Mouse (Mus musculus) macrophage (primary cell): ENCODE data around the gene Uggt2. TPM values are rescaled to one million over a fixed set of nuclear protein-coding genes. Genes with fewer than 3 reads are reported as not detected.

Experiments used
- H3K27ac ChIP-seq: fragments of 350-480 bp; formaldehyde crosslinking; 2 replicates; pipeline ENCODE4 v1.9.0; 2021
- H3K36me3 ChIP-seq: fragments of 350-480 bp; formaldehyde crosslinking; 2 replicates; pipeline ENCODE4 v1.9.0; 2021; ENCODE audit errors: inconsistent target
- H3K4me3 ChIP-seq: fragments of 350-480 bp; formaldehyde crosslinking; 2 replicates; pipeline ENCODE4 v1.9.0; 2021; ENCODE audit errors: inconsistent target
- H3K79me2 ChIP-seq: fragments of 350-480 bp; formaldehyde crosslinking; 2 replicates; pipeline ENCODE4 v1.9.0; 2021; ENCODE audit errors: inconsistent target
- WGBS: methylation state at CpG from one replicate; pipeline ENCODE4 v1.1.7; 2026; ENCODE audit warnings: inconsistent platforms; ENCODE audit not compliant: missing documents; 5-methylcytosine and 5-hydroxymethylcytosine counted together
- polyA plus RNA-seq: library from polyadenylated mRNA; stranded (reverse); fragments of 250-400 nt; gene quantifications from 3 replicates; pipeline ENCODE4 v1.2.4, GENCODE M21; 2018; ENCODE audit warnings: inconsistent platforms

Uggt2 gene
- polyA plus RNA-seq, 1 experiment from 2014 or later, result 1.6 TPM

- 96% methylated on average over 8 of the region's 8 CpGs for WGBS
- no peaks in the 10 kb centered on the region for H3K79me2 ChIP-seq
These were observed 118.3 kb downstream of the Uggt2 start for GRCm38 (mm10) chr14:118980890-118981289.

GRCm38 (mm10) chr14:118980358-118980757 is 118.9 kb downstream of the Uggt2 start:
- Histone ChIP-seq H3K79me2 (no peaks in the 10 kb centered on the region), H3K27ac (no peak overlapping the region), H3K4me3 (no peak overlapping the region), H3K36me3 (peaks cover 52% of the 10 kb centered on the region)
- 88% methylated on average over 5 of the region's 5 CpGs for WGBS

More at GRCm38 (mm10) chr14:118980890-118981289, 118.3 kb downstream of the Uggt2 start:
- Histone ChIP-seq H3K27ac (no peak overlapping the region), H3K36me3 (peaks cover 46% of the 10 kb centered on the region), H3K4me3 (no peak overlapping the region)

- 93% methylated on average over 7 of the region's 7 CpGs for WGBS
- Histone ChIP-seq H3K27ac (no peak overlapping the region), H3K79me2 (no peaks in the 10 kb centered on the region), H3K4me3 (no peak overlapping the region), H3K36me3 (peaks cover 56% of the 10 kb centered on the region)
These were observed 119.5 kb downstream of the Uggt2 start for GRCm38 (mm10) chr14:118979571-118980325.

GRCm38 (mm10) chr14:118977136-118977816 is 122.0 kb downstream of the Uggt2 start:
- WGBS, result 94% methylated on average over 8 of the region's 8 CpGs
- Histone ChIP-seq H3K79me2 (no peaks in the 10 kb centered on the region), H3K36me3 (peaks cover 73% of the 10 kb centered on the region), H3K27ac (no peak overlapping the region), H3K4me3 (no peak overlapping the region)

- peaks cover 90% of the 10 kb centered on the region for H3K36me3 ChIP-seq
- H3K79me2 ChIP-seq, result no peaks in the 10 kb centered on the region
- no peak overlapping the region for H3K27ac ChIP-seq
- 92% methylated on average over 6 of the region's 6 CpGs for WGBS
- no peak overlapping the region for H3K4me3 ChIP-seq
These were observed 127.0 kb downstream of the Uggt2 start for GRCm38 (mm10) chr14:118972268-118972667.

- H3K4me3 ChIP-seq, result no peak overlapping the region
- H3K27ac ChIP-seq, result no peak overlapping the region
- peaks cover 58% of the 10 kb centered on the region for H3K36me3 ChIP-seq
- 98% methylated on average over 7 of the region's 7 CpGs for WGBS
- H3K79me2 ChIP-seq, result no peaks in the 10 kb centered on the region
These were observed 131.6 kb downstream of the Uggt2 start for GRCm38 (mm10) chr14:118967646-118968045.

- Histone ChIP-seq H3K4me3 (no peak overlapping the region), H3K36me3 (peaks cover 56% of the 10 kb centered on the region), H3K27ac (no peak overlapping the region), H3K79me2 (no peaks in the 10 kb centered on the region)
- WGBS, result 98% methylated on average over 4 of the region's 4 CpGs
These were observed 133.8 kb downstream of the Uggt2 start for GRCm38 (mm10) chr14:118965356-118966000.

- 92% methylated on average over 3 of the region's 3 CpGs for WGBS
- Histone ChIP-seq H3K36me3 (peaks cover 64% of the 10 kb centered on the region), H3K79me2 (no peaks in the 10 kb centered on the region; the same call in 1 of the 2 replicates)
These were observed 141.2 kb downstream of the Uggt2 start for GRCm38 (mm10) chr14:118958010-118958409.

GRCm38 (mm10) chr14:118951912-118952583 is 147.2 kb downstream of the Uggt2 start:
- Histone ChIP-seq H3K4me3 (no peak overlapping the region), H3K27ac (no peak overlapping the region), H3K79me2 (peaks cover 57% of the 10 kb centered on the region), H3K36me3 (peaks cover 13% of the 10 kb centered on the region)
- 94% methylated on average over 9 of the region's 9 CpGs for WGBS

More at GRCm38 (mm10) chr14:118958010-118958409, 141.2 kb downstream of the Uggt2 start:
- no peak overlapping the region for H3K4me3 ChIP-seq
- no peak overlapping the region for H3K27ac ChIP-seq

GRCm38 (mm10) chr14:118948841-118949240 is 150.4 kb downstream of the Uggt2 start:
- peaks cover 89% of the 10 kb centered on the region for H3K79me2 ChIP-seq
- H3K36me3 ChIP-seq, result peaks cover 4% of the 10 kb centered on the region; the same call in 1 of the 2 replicates
- no peak overlapping the region for H3K27ac ChIP-seq
- no peak overlapping the region for H3K4me3 ChIP-seq
- WGBS, result 91% methylated on average over 1 of the region's 1 CpGs

- Histone ChIP-seq H3K79me2 (peaks cover 100% of the 10 kb centered on the region), H3K27ac (no peak overlapping the region), H3K4me3 (no peak overlapping the region), H3K36me3 (no peaks in the 10 kb centered on the region)
- 35% methylated on average over 2 of the region's 2 CpGs for WGBS
These were observed 154.5 kb downstream of the Uggt2 start for GRCm38 (mm10) chr14:118944702-118945101.

- H3K27ac ChIP-seq, result no peak overlapping the region
- H3K4me3 ChIP-seq, result no peak overlapping the region
- peaks cover 88% of the 10 kb centered on the region for H3K79me2 ChIP-seq
- WGBS, result 71% methylated on average over 12 of the region's 12 CpGs
- no peaks in the 10 kb centered on the region for H3K36me3 ChIP-seq
These were observed 157.2 kb downstream of the Uggt2 start for GRCm38 (mm10) chr14:118942076-118942475.

GRCm38 (mm10) chr14:118940796-118941495 is 158.3 kb downstream of the Uggt2 start:
- 72% methylated on average over 3 of the region's 4 CpGs for WGBS
- no peak overlapping the region for H3K27ac ChIP-seq
- peaks cover 77% of the 10 kb centered on the region for H3K79me2 ChIP-seq
- no peaks in the 10 kb centered on the region for H3K36me3 ChIP-seq
- H3K4me3 ChIP-seq, result no peak overlapping the region

- Histone ChIP-seq H3K4me3 (peak overlapping the region; percentile 62), H3K27ac (peak overlapping the region; percentile 21; the same call in 1 of the 2 replicates), H3K36me3 (no peaks in the 10 kb centered on the region), H3K79me2 (peaks cover 53% of the 10 kb centered on the region)
- WGBS, result 0% methylated on average over 7 of the region's 7 CpGs
These were observed 160.7 kb downstream of the Uggt2 start for GRCm38 (mm10) chr14:118938551-118938950.
